Mouse (Mus musculus) right cerebral cortex, adult 18-20 months (tissue): Measurements from ENCODE around the gene Slc22a23.

Source experiments
- DNase-seq: peaks from one replicate; pipeline ENCODE4 v3.0.0; 2022; ENCODE audit warnings: mixed read lengths

Gene Slc22a23

GRCm38 (mm10) chr13:34342286-34342890 is 2.6 kb downstream of the Slc22a23 start:
- DNase-seq, result peak; percentile 36

- no peak for DNase-seq
Measured at GRCm38 (mm10) chr13:34336895-34337294, 8.1 kb downstream of the Slc22a23 start.

GRCm38 (mm10) chr13:34334847-34335246 is 10.1 kb downstream of the Slc22a23 start:
- DNase-seq, result no peak

- peak; percentile 53 for DNase-seq
Measured at GRCm38 (mm10) chr13:34332762-34333161, 12.2 kb downstream of the Slc22a23 start.

GRCm38 (mm10) chr13:34331399-34332186 is 13.4 kb downstream of the Slc22a23 start:
- no peak for DNase-seq

- DNase-seq, result no peak
Measured at GRCm38 (mm10) chr13:34329589-34329988, 15.4 kb downstream of the Slc22a23 start.

GRCm38 (mm10) chr13:34326992-34327391 is 18.0 kb downstream of the Slc22a23 start:
- DNase-seq, result no peak

GRCm38 (mm10) chr13:34323361-34323760 is 21.6 kb downstream of the Slc22a23 start:
- DNase-seq, result no peak

- DNase-seq, result no peak
Measured at GRCm38 (mm10) chr13:34320482-34320881, 24.5 kb downstream of the Slc22a23 start.

- DNase-seq, result no peak
Measured at GRCm38 (mm10) chr13:34317051-34317450, 27.9 kb downstream of the Slc22a23 start.

GRCm38 (mm10) chr13:34316511-34316910 is 28.5 kb downstream of the Slc22a23 start:
- DNase-seq, result no peak

GRCm38 (mm10) chr13:34313033-34313491 is 31.9 kb downstream of the Slc22a23 start:
- peak; percentile 66 for DNase-seq

- no peak for DNase-seq
Measured at GRCm38 (mm10) chr13:34312346-34313002, 32.5 kb downstream of the Slc22a23 start.

GRCm38 (mm10) chr13:34311593-34311992 is 33.4 kb downstream of the Slc22a23 start:
- DNase-seq, result no peak

- DNase-seq, result no peak
Measured at GRCm38 (mm10) chr13:34308604-34308927, 36.4 kb downstream of the Slc22a23 start.

- DNase-seq, result no peak
Measured at GRCm38 (mm10) chr13:34307696-34308603, 37.0 kb downstream of the Slc22a23 start.

- no peak for DNase-seq
Measured at GRCm38 (mm10) chr13:34305964-34306671, 38.9 kb downstream of the Slc22a23 start.

GRCm38 (mm10) chr13:34304896-34305295 is 40.1 kb downstream of the Slc22a23 start:
- no peak for DNase-seq

GRCm38 (mm10) chr13:34303386-34304016 is 41.5 kb downstream of the Slc22a23 start:
- no peak for DNase-seq

- no peak for DNase-seq
Measured at GRCm38 (mm10) chr13:34301585-34301984, 43.4 kb downstream of the Slc22a23 start.
